Mouse (Mus musculus): ENCODE results near the gene Robo3. TPM values are rescaled to one million over a fixed set of nuclear protein-coding genes. Genes with fewer than 3 reads are reported as not detected.
A peak's percentile ranks its signal among the peaks of the same experiment; 100 is the strongest.

Robo3 gene
- not detected in 2 replicates for polyA plus RNA-seq (2012; ENCODE audit: insufficient read depth, insufficient read length, low replicate concordance, missing spikeins)

DNA sequence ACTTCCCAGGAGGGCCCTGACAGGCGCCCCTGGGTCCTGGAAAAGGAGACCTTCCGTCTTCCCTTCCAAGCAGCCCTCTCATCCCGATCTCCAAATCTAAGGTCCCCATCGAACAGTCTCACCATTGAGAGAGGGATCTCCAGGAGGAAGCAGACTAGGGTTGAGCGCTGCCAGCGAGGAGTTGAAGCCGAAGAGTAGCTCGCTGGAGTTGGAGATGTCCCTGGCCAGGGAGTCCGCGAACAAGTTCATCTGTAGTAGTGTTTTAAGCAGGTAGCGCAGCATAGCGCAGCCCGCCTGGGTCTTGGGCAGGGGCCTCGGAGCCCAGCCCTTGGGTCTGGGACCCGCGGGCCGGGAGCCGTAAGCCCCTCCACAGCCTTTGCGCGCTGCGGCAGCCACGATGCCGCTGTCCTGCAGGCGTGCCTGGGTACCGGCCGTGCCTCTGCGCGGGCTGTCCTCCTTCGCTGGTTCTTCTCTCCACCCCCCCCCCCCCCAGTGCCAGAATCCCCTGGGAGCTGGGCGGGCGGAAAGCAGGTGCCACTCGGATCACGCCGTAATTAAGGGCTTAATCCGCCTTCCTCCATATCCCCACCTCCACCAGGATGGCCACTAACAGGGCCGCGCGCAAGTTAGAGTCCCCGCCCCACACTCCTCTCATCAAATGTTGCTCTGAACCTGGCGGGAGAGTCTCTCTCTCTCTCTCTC, at the start of gene Robo3:
Robo3 (minus strand) TSS at position 527 of the 702 bp plus-strand sequence.
- Histone ChIP-seq H3K4me3 (ENCODE audit: insufficient read depth, low read depth, low read length) (peak within 1 kb of the TSS; percentile 31), H3K4me1 (ENCODE audit: control insufficient read depth, insufficient read depth, low read length) (peaks cover 23% of the 10 kb centered on the region), H3K27ac (ENCODE audit: insufficient read depth, low read depth, low read length) (no peak within 1 kb of the TSS)
- under 1% methylated on average over 40 of the region's 40 CpGs for WGBS
- TF ChIP-seq POLR2A (IDR thresholded peaks at IDR 0.05; ENCODE audit: insufficient read depth, low read depth, low read length) (no peak), CTCF (IDR thresholded peaks at IDR 0.05; ENCODE audit: insufficient read depth, low read depth, low read length) (no peak)

DNA sequence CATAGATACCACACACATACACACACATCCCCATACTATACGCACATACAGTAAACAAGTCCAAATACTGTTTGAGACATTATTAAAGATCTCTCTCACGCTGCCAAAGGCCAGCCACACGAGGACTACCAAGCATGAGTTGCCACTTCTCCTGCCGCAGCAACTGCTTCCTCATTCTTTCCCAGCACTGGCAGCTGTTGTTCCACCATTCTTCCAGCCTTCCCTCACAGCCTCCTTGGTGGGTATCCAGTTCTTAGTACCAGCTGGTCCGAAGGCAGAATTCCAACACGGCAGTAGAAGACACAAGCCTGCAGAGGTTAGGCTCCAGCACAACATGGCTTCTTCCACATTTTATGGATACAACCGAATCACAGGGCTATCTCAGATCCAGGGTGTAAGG, 41.9 kb upstream of the Robo3 start:
- no peak for TF ChIP-seq POLR2A (IDR thresholded peaks at IDR 0.05; ENCODE audit: insufficient read depth, low read depth, low read length)
- TF ChIP-seq CTCF (IDR thresholded peaks at IDR 0.05; ENCODE audit: insufficient read depth, low read depth, low read length): no peak
- no peak overlapping the region for H3K4me3 ChIP-seq (ENCODE audit: insufficient read depth, low read depth, low read length)
- no peak overlapping the region for H3K27ac ChIP-seq (ENCODE audit: insufficient read depth, low read depth, low read length)
- H3K4me1 ChIP-seq (ENCODE audit: control insufficient read depth, insufficient read depth, low read length): no peaks in the 10 kb centered on the region
- WGBS: 73% methylated on average over 7 of the region's 7 CpGs

DNA sequence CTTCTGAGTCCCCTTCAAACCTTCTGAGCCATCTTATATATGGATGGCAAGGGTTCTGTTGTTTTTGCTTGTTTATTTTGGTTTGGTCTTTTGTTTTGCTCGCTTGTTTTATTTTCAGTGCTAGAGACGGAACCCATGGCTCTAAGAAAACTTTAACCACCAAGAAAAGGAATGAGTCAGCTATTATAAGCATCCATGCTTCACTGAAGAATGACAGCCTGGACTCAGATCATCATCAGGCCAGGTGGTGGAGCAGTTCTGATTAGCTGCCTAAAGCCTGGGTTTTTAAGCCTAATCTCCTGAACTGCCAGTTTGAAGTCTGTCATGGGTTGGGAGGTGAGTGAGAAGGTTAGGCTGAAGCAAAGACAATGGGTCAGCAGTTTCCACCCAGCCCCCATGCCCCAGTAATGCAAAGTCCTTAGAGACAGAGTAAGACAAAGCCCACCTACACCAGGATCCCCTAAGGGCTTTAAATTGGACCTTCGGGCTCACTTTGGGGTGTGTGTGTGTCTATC, 40.6 kb upstream of the Robo3 start:
- no peak overlapping the region for H3K27ac ChIP-seq (ENCODE audit: insufficient read depth, low read depth, low read length)
- TF ChIP-seq CTCF (IDR thresholded peaks at IDR 0.05; ENCODE audit: insufficient read depth, low read depth, low read length) (no peak), POLR2A (IDR thresholded peaks at IDR 0.05; ENCODE audit: insufficient read depth, low read depth, low read length) (no peak)
- no peak overlapping the region for H3K4me3 ChIP-seq (ENCODE audit: insufficient read depth, low read depth, low read length)
- 69% methylated on average over 3 of the region's 3 CpGs for WGBS
- H3K4me1 ChIP-seq (ENCODE audit: control insufficient read depth, insufficient read depth, low read length): no peaks in the 10 kb centered on the region

DNA sequence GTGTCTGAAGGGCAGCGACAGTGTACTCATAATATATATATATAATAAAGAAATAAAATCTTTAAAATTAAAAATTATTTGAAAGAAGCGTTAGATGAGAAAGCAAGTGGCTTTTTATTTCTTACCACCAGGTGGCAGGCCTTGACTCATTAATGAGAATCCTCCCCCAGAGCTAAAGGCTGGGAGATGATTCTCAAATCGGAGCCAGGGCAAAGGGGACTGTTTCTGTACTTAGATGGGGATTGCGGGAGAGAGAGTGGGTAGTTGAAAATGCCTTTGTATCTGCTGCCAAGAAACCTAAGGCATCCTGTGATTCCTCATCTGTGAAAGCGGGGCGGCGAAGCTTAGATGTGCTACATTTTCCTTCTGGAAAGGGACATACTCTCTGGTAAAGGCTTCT, 29.7 kb upstream of the Robo3 start:
- no peak overlapping the region for H3K4me3 ChIP-seq (ENCODE audit: insufficient read depth, low read depth, low read length)
- H3K4me1 ChIP-seq (ENCODE audit: control insufficient read depth, insufficient read depth, low read length): peaks cover 9% of the 10 kb centered on the region
- TF ChIP-seq POLR2A (IDR thresholded peaks at IDR 0.05; ENCODE audit: insufficient read depth, low read depth, low read length): no peak
- no peak for TF ChIP-seq CTCF (IDR thresholded peaks at IDR 0.05; ENCODE audit: insufficient read depth, low read depth, low read length)
- 11% methylated on average over 7 of the region's 7 CpGs for WGBS
- H3K27ac ChIP-seq (ENCODE audit: insufficient read depth, low read depth, low read length): no peak overlapping the region

DNA sequence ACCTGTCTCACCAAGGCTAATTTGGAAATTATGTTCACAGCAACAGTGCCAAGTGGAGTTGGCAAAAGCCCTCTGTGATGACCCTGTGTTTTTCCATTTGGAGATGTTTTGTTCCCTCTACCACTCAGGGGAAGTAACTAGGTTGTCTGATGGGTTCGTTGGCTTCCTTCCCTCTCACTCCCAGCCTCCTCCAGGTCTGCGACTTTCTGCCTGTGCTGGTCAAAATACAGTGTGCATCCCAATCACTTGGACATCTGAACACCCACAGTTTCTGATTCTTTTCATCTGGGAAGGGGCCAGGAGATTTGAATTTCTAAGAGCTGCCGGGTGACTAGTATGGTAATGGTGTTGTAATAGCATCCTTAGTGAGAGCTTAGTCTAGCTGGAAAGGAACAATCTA, 28.5 kb upstream of the Robo3 start:
- WGBS: 49% methylated on average over 3 of the region's 3 CpGs
- Histone ChIP-seq H3K4me3 (ENCODE audit: insufficient read depth, low read depth, low read length) (no peak overlapping the region), H3K27ac (ENCODE audit: insufficient read depth, low read depth, low read length) (no peak overlapping the region), H3K4me1 (ENCODE audit: control insufficient read depth, insufficient read depth, low read length) (peaks cover 15% of the 10 kb centered on the region)
- no peak for TF ChIP-seq CTCF (IDR thresholded peaks at IDR 0.05; ENCODE audit: insufficient read depth, low read depth, low read length)
- TF ChIP-seq POLR2A (IDR thresholded peaks at IDR 0.05; ENCODE audit: insufficient read depth, low read depth, low read length): no peak

DNA sequence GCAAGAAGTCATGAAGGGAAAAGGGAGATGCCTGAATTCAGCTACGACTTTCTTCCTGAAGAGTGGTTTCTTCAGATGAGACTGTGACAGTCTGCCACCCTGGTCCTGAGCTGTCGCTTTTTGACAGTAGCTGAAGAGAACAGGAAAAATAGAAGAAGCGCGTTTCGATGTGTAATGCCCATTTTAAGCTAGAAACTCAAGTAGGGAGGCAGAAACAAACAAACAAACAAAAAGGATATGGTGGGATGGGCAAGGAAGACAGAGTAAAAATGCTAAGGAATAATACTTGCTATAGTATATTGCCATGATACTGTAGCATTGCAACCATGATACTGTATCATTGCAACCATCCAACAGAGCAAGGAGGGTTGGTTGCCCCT, 27.9 kb upstream of the Robo3 start:
- peak overlapping the region; percentile 65; the same call in 1 of the 2 replicates for H3K4me3 ChIP-seq (ENCODE audit: insufficient read depth, low read depth, low read length)
- H3K27ac ChIP-seq (ENCODE audit: insufficient read depth, low read depth, low read length): no peak overlapping the region
- peaks cover 18% of the 10 kb centered on the region for H3K4me1 ChIP-seq (ENCODE audit: control insufficient read depth, insufficient read depth, low read length)
- 18% methylated on average over 5 of the region's 5 CpGs for WGBS
- TF ChIP-seq POLR2A (IDR thresholded peaks at IDR 0.05; ENCODE audit: insufficient read depth, low read depth, low read length): no peak
- no peak for TF ChIP-seq CTCF (IDR thresholded peaks at IDR 0.05; ENCODE audit: insufficient read depth, low read depth, low read length)

DNA sequence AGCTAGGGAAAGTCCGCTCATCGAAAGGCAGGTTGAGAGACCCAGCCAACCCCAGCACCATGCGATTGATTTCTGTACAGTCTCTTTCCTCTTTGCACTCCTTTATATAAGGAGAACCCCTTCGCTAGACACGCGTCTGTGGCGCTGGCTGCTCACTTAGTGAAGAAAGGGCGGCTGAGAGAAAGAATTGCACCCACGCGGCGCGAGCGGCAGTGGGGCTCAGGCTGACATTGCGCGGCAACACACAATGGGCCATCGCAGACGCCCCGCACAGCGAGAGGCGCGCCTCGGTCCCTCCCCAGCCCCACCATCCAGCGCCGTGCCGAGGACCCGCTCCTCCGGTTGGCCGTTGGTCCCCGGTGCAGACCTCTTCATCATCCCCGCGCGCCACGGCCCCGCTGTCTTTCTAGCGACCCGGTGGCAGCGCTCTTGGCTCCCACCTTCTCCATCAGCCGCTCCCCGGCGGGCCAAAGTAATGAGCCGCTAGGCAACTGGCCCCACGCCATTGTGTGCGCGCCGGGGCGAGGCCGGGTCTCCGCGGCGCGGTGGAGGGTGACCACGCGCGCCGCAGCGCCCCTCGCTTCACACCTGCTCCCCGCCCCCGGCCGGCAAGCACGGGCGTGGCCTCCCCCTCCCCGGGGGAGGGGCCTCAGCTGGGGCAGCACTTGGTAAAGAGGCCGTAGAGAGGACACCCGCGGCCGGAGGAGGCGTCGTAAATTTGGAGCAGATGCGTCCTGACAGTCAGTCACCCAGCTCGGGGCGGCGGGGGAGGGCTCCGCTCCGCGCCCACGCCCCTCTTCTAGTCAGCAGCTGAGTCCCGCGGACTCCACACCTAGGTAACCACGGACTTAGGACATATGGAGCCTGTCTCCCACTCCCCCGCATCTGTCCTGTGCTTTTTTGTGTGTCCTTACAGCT, 27.3 kb upstream of the Robo3 start:
- Histone ChIP-seq H3K4me3 (ENCODE audit: insufficient read depth, low read depth, low read length) (peak overlapping the region; percentile 65), H3K27ac (ENCODE audit: insufficient read depth, low read depth, low read length) (peak overlapping the region; percentile 79), H3K4me1 (ENCODE audit: control insufficient read depth, insufficient read depth, low read length) (peaks cover 18% of the 10 kb centered on the region)
- TF ChIP-seq POLR2A (IDR thresholded peaks at IDR 0.05; ENCODE audit: insufficient read depth, low read depth, low read length) (peak; percentile 39; the same call in 1 of the 2 replicates), CTCF (IDR thresholded peaks at IDR 0.05; ENCODE audit: insufficient read depth, low read depth, low read length) (no peak)
- under 1% methylated on average over 81 of the region's 81 CpGs for WGBS

DNA sequence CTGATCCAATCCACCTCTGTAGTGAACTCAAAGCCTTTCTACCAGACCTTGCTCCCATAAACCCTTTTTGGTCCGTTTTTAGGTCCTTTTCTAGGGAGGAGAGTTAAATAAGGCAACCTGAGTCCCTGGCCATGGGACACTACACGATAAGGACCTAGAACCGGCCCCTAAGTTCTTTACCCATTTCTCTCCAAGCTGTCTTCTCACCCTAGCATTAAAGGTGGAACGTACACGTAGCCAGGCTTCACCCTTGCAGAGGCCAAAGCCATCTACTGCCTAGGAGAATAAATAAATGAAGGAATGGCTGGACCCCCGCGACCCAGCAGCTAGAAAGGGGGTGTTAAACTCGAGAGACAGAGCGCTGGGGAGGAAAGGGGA, 26.6 kb upstream of the Robo3 start:
- TF ChIP-seq CTCF (IDR thresholded peaks at IDR 0.05; ENCODE audit: insufficient read depth, low read depth, low read length) (no peak), POLR2A (IDR thresholded peaks at IDR 0.05; ENCODE audit: insufficient read depth, low read depth, low read length) (no peak)
- WGBS: 19% methylated on average over 9 of the region's 9 CpGs
- H3K27ac ChIP-seq (ENCODE audit: insufficient read depth, low read depth, low read length): peak overlapping the region; percentile 79

DNA sequence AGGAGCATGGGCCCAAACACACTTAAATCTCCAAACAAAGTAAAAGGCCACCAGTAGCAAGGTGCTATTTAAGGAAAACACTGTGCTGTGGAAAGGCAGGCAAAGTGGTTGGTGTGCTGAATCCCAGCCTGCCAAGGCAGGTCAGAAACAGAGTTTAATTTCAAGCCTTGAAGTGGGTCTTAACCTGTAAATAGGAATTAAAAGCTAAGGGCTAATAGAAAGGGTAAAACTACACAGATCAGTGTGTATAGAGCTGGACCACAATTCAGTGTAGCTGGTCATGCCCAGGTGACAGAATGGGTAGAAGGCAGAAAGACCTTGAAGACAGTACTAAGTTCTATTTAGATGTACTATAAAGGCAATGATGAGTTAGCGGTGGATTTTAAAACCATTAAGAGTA, 24.1 kb upstream of the Robo3 start:
- no peak for TF ChIP-seq POLR2A (IDR thresholded peaks at IDR 0.05; ENCODE audit: insufficient read depth, low read depth, low read length)
- TF ChIP-seq CTCF (IDR thresholded peaks at IDR 0.05; ENCODE audit: insufficient read depth, low read depth, low read length): no peak
- Histone ChIP-seq H3K4me1 (ENCODE audit: control insufficient read depth, insufficient read depth, low read length) (peaks cover 20% of the 10 kb centered on the region), H3K27ac (ENCODE audit: insufficient read depth, low read depth, low read length) (0 out of 2 replicates have a peak overlapping the region, but pooled peaks have one; percentile 7), H3K4me3 (ENCODE audit: insufficient read depth, low read depth, low read length) (no peak overlapping the region)
- 72% methylated on average over 1 of the region's 1 CpGs for WGBS

More for the DNA sequence above, 26.6 kb upstream of the Robo3 start:
- peak overlapping the region; percentile 65 for H3K4me3 ChIP-seq (ENCODE audit: insufficient read depth, low read depth, low read length)
- H3K4me1 ChIP-seq (ENCODE audit: control insufficient read depth, insufficient read depth, low read length): peaks cover 18% of the 10 kb centered on the region
